Mouse (Mus musculus) megakaryocyte, embryonic 14.5 days (primary cell): ENCODE measurements at regions not wholly inside any gene's neighbourhood (a gene's known extent, or its start where the extent isn't known, plus 50 kb on each side); places are given as distances from the start of the nearest gene placed in this dataset.

Experiments used
- FLI1 ChIP-seq: IDR thresholded peaks from 2 replicates; pipeline ENCODE4 v1.6.1; 2012; ENCODE audit warnings: low read length, inconsistent platforms, mixed read lengths
- GATA1 ChIP-seq: IDR thresholded peaks from 3 replicates; pipeline ENCODE4 v1.6.1; 2012; ENCODE audit warnings: mixed read lengths, low read length, inconsistent platforms, borderline replicate concordance

DNA sequence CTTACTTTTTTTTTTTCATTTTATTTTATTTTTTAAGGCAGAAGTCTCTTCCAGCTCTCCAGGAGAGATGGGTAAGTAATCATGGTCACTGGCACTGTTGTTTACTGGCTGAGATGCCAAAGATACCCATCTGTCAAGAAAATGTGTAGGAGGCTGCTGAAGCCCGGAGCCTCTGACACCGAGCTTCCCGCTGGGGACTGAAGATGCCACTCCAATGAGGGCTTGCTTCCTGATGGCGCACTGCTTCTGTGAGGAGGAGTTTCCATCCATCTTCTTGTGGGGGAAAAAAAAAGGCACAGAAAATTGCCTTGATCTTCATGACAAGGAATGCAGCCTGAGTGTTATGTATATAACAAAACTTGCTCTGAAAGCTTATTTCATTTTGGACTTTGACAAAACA is 418.2 kb upstream of the Igfbp7 start:
- no peak for TF ChIP-seq FLI1
- no peak for TF ChIP-seq GATA1
